Comparison of ENCODE assay signal across 26 mouse cellular contexts in the genomic region with DNA sequence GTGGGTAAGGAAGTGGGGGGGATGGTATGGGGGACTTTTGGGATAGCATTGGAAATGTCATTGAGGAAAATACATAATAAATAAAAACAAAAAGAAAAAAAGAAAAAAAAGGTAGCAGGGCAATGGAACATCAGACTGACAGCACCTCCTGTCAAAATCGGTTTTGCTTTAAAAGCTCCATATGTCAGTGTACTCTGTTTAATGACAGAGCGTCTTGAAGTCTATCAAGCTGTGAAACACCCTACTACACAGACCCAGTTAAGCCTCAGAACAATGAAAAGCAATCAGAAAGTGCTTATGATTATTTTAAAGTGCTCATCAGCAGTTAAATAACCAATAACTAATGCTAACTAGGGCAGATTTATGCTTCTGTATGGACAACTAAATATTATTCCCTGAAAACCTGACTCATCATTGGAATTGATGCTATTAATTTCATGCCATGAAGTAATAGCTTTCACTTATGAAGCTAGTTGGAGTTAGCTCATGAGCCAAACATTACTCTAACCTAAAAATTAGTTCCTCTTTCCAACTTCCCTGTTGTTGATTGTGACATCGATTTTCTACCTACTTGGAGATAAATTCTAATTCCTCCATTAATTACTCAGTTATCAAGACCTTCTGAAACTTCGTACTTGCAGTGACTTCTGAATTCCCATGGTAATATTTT.
DNase-seq lines count a peak whose midpoint lies in the region; ATAC-seq and TF ChIP-seq lines count a peak whose summit lies in the region.
"Had no signal": no experiment of that assay in that cellular context is flagged by ENCODE, and none has a peak within 500 bp of the region (broad histone marks: within the 10 kb centered on the region; RNA-seq: fewer than 3 reads in every experiment).

No protein-coding gene starts in this region.

- TF ChIP-seq POLR2A in brain, embryonic 14.5 days (IDR thresholded peaks at IDR 0.05; ENCODE audit: borderline replicate concordance, extremely low read depth, insufficient read depth, insufficient read length, poor library complexity, severe bottlenecking), result no peak

- 70% methylated on average over 4 of the region's 4 CpGs for WGBS in forebrain, embryonic 16.5 days
- 89% methylated on average over 4 of the region's 4 CpGs for WGBS in forebrain, embryonic 12.5 days

- peak; percentile 49 for DNase-seq in brain, embryonic 14.5 days (ENCODE audit: low read depth)
- no peak for DNase-seq in thymus, adult 18-20 months
- no peak for DNase-seq in right cerebral cortex, postnatal 10 days (ENCODE audit: low spot score in 2 of 2)
- DNase-seq in gastrocnemius, postnatal 25 days, result no peak
- DNase-seq: adrenal gland, adult 8-10 months; adrenal gland, postnatal 25 days; cerebellum, adult 18-20 months; cerebellum, adult 9-10 months; cerebellum, postnatal 14 days; gastrocnemius, adult 2 months; gastrocnemius, postnatal 14 days; heart, adult 11 months; kidney, adult 11 months had no signal

- H3K27ac ChIP-seq in forebrain, embryonic 16.5 days (ENCODE audit: low read length), result no peak overlapping the region
- H3K27ac ChIP-seq in forebrain, embryonic 12.5 days, result no peak overlapping the region
- H3K27ac ChIP-seq: embryonic facial prominence, embryonic 12.5 days; embryonic facial prominence, embryonic 15.5 days; forebrain, embryonic 15.5 days; gastrocnemius, adult 2 months; hindbrain, embryonic 10.5 days; hindbrain, embryonic 13.5 days; intestine, embryonic 15.5 days had no signal

- no peaks in the 10 kb centered on the region for H3K27me3 ChIP-seq in forebrain, embryonic 16.5 days (replicated peaks; ENCODE audit: control insufficient read depth, insufficient read depth, low read length)
- H3K27me3 ChIP-seq in forebrain, embryonic 12.5 days, result no peaks in the 10 kb centered on the region
- H3K27me3 ChIP-seq: embryonic facial prominence, embryonic 12.5 days; embryonic facial prominence, embryonic 15.5 days; forebrain, embryonic 15.5 days; hindbrain, embryonic 13.5 days; intestine, embryonic 15.5 days had no signal

- no peaks in the 10 kb centered on the region for H3K36me3 ChIP-seq in forebrain, embryonic 16.5 days (ENCODE audit: control insufficient read depth, insufficient read depth)
- no peaks in the 10 kb centered on the region for H3K36me3 ChIP-seq in forebrain, embryonic 12.5 days (replicated peaks)
- H3K36me3 ChIP-seq: embryonic facial prominence, embryonic 12.5 days; embryonic facial prominence, embryonic 15.5 days; forebrain, embryonic 15.5 days; hindbrain, embryonic 10.5 days; hindbrain, embryonic 13.5 days; intestine, embryonic 15.5 days had no signal

- H3K4me1 ChIP-seq in forebrain, embryonic 16.5 days (replicated peaks; ENCODE audit: control insufficient read depth, insufficient read depth, low read length), result no peaks in the 10 kb centered on the region
- no peaks in the 10 kb centered on the region for H3K4me1 ChIP-seq in forebrain, embryonic 12.5 days
- H3K4me1 ChIP-seq: embryonic facial prominence, embryonic 12.5 days; embryonic facial prominence, embryonic 15.5 days; forebrain, embryonic 15.5 days; hindbrain, embryonic 10.5 days; hindbrain, embryonic 13.5 days; intestine, embryonic 15.5 days had no signal

- H3K9ac ChIP-seq in forebrain, embryonic 16.5 days (replicated peaks; ENCODE audit: low read depth, low read length), result no peak overlapping the region
- H3K9ac ChIP-seq in forebrain, embryonic 12.5 days, result no peak overlapping the region
- H3K9ac ChIP-seq: embryonic facial prominence, embryonic 12.5 days; embryonic facial prominence, embryonic 15.5 days; forebrain, embryonic 15.5 days; hindbrain, embryonic 13.5 days; intestine, embryonic 15.5 days had no signal

- TF ChIP-seq CTCF in brain, embryonic 14.5 days (IDR thresholded peaks at IDR 0.05; ENCODE audit: borderline replicate concordance, extremely low read depth, insufficient read depth, insufficient read length), result no peak

- H3K4me3 ChIP-seq in forebrain, embryonic 16.5 days (replicated peaks; ENCODE audit: low read length), result no peak overlapping the region
- no peak overlapping the region for H3K4me3 ChIP-seq in forebrain, embryonic 12.5 days (replicated peaks)
- H3K4me3 ChIP-seq: embryonic facial prominence, embryonic 12.5 days; embryonic facial prominence, embryonic 15.5 days; forebrain, embryonic 15.5 days; gastrocnemius, adult 2 months; hindbrain, embryonic 10.5 days; hindbrain, embryonic 13.5 days; intestine, embryonic 15.5 days had no signal

- H3K4me2 ChIP-seq in forebrain, embryonic 16.5 days (ENCODE audit: low read length), result no peak overlapping the region
- H3K4me2 ChIP-seq in forebrain, embryonic 12.5 days, result no peak overlapping the region
- H3K4me2 ChIP-seq: embryonic facial prominence, embryonic 12.5 days; embryonic facial prominence, embryonic 15.5 days; forebrain, embryonic 15.5 days; heart, embryonic 11.5 days; hindbrain, embryonic 13.5 days; intestine, embryonic 15.5 days had no signal

- peak; percentile 75 for ATAC-seq in forebrain, embryonic 16.5 days
- no peak for ATAC-seq in forebrain, embryonic 12.5 days (ENCODE audit: low FRiP score)
- peak; percentile 55 to 69; a peak in 2 of 4 replicates for ATAC-seq in hematopoietic stem cell, adult 5-6 weeks (replicated peaks in 1 of 2; ENCODE audit: insufficient read depth in 1 of 2, low FRiP score in 2 of 2, low TSS enrichment in 1 of 2, low read depth in 1 of 2, poor library complexity in 2 of 2, severe bottlenecking in 2 of 2)
- ATAC-seq in neutrophil, adult 5-6 weeks (ENCODE audit: extremely low read depth, insufficient number of reproducible peaks, low FRiP score, poor library complexity, severe bottlenecking), result 0 out of 2 replicates have a peak, but pooled peaks have one; percentile 30
- ATAC-seq: CD4-positive, CD25-positive, alpha-beta regulatory T cell, adult 4 months; forebrain, embryonic 15.5 days; hindbrain, embryonic 16.5 days; intestine, embryonic 15.5 days had no signal

- no peaks in the 10 kb centered on the region for H3K9me3 ChIP-seq in forebrain, embryonic 16.5 days (ENCODE audit: control insufficient read depth, low read length)
- H3K9me3 ChIP-seq in forebrain, embryonic 12.5 days, result no peaks in the 10 kb centered on the region
- H3K9me3 ChIP-seq: embryonic facial prominence, embryonic 15.5 days; forebrain, embryonic 15.5 days; hindbrain, embryonic 10.5 days; hindbrain, embryonic 13.5 days; intestine, embryonic 15.5 days had no signal
